Mouse (Mus musculus) forebrain, embryonic 12.5 days (tissue): Measurements from ENCODE around the gene Cd1d1. TPM values are rescaled to one million over a fixed set of nuclear protein-coding genes. Genes with fewer than 3 reads are reported as not detected.

ENCODE experiments used
- ATAC-seq: fragments of 200-750 bp; cut with Nextera tagmentation; 2 replicates; pipeline ENCODE4 v1.8.0; 2017; ENCODE audit warnings: moderate TSS enrichment; ENCODE audit not compliant: low FRiP score
- H3K27ac ChIP-seq: fragments of 300-500 bp; sonication (generic); 2 replicates; pipeline ENCODE4 v1.5.1; 2016; ENCODE audit warnings: mild to moderate bottlenecking
- H3K27me3 ChIP-seq: fragments of 300-500 bp; sonication (generic); 2 replicates; pipeline ENCODE4 v1.6.1; 2016; ENCODE audit warnings: mild to moderate bottlenecking
- H3K36me3 ChIP-seq: fragments of 300-500 bp; sonication (generic); replicated peaks from 2 replicates; pipeline ENCODE4 v1.6.1; 2016; ENCODE audit warnings: mild to moderate bottlenecking
- H3K4me1 ChIP-seq: fragments of 300-500 bp; sonication (generic); 2 replicates; pipeline ENCODE4 v1.6.1; 2016
- H3K4me2 ChIP-seq: fragments of 300-500 bp; sonication (generic); 2 replicates; pipeline ENCODE4 v1.6.1; 2016; ENCODE audit warnings: mild to moderate bottlenecking, moderate library complexity
- H3K4me3 ChIP-seq: fragments of 300-500 bp; sonication (generic); replicated peaks from 2 replicates; pipeline ENCODE4 v1.5.1; 2016; ENCODE audit warnings: mild to moderate bottlenecking
- H3K9ac ChIP-seq: fragments of 300-500 bp; sonication (generic); 2 replicates; pipeline ENCODE4 v1.6.1; 2016; ENCODE audit warnings: mild to moderate bottlenecking
- H3K9me3 ChIP-seq: fragments of 300-500 bp; sonication (generic); 2 replicates; pipeline ENCODE4 v1.6.1; 2016
- WGBS: fragments of 180-500 bp; shearing (Covaris S2); methylation state at CpG from one replicate; pipeline ENCODE4 v1.1.7; 2016; 5-methylcytosine and 5-hydroxymethylcytosine counted together
- polyA plus RNA-seq: library from polyadenylated mRNA; unstranded; fragments of >200 nt; fragmentation: Nextera tagmentation; extraction: Ambion mirVana; gene quantifications from 2 replicates; pipeline ENCODE4 v1.2.1, GENCODE M21; 2016

The Cd1d1 gene
- polyA plus RNA-seq, 1 experiment from 2014 or later, result 52.9 TPM

GRCm38 (mm10) chr3:86959088-86959487, 40.2 kb downstream of the Cd1d1 start:
- Histone ChIP-seq H3K9ac (no peak overlapping the region), H3K27me3 (no peaks in the 10 kb centered on the region), H3K4me3 (no peak overlapping the region), H3K4me2 (no peak overlapping the region), H3K27ac (no peak overlapping the region), H3K36me3 (no peaks in the 10 kb centered on the region), H3K4me1 (no peaks in the 10 kb centered on the region), H3K9me3 (0 out of 2 replicates have a peak, but pooled peaks cover under 1% of the 10 kb centered on the region)
- ATAC-seq, result no peak
- WGBS, result 94% methylated on average over 7 of the region's 7 CpGs

DNA sequence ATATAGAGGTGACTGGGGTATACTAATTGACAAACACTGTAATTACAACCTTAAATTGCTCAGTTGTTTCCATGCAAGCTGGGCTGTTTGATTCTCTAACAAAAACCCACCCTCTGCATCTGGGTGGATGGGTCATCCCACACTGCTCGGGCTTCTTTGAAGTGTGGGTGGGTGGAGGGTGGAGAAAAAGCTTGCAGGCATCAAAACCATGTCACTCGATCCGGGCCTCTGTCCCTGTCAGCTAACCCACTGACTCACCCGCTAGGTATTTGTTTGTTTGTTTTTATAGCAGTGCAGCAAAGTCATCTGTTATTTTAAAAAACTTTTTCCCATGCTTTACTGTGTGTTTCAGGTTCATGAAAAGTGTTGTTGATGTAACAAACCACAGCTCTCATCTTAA, 43.9 kb downstream of the Cd1d1 start:
- WGBS, result 55% methylated on average over 4 of the region's 4 CpGs

DNA sequence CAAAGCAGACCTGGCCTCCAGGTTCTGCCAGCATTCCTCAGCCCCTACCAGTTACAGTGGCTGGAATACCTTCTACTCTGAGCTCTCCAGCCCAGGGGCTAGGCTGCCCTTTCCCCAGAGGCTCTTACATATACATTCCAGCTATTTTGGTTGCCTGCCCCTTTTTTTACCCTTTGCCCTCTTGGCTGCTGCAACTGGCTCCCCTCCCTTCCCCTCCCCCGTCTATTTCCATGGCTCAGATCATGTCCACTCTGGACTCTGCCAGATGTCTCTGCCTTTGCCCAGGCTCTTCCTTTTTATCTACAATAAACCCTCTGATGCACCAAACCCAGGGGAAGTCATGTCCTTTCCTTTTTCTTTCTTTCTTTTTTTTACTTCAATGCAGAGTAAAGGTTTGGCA, 44.7 kb downstream of the Cd1d1 start:
- no peaks in the 10 kb centered on the region for H3K36me3 ChIP-seq
- no peak for ATAC-seq
- H3K4me2 ChIP-seq, result no peak overlapping the region
- H3K27me3 ChIP-seq, result no peaks in the 10 kb centered on the region
- WGBS, result 71% methylated on average over 1 of the region's 1 CpGs
- H3K9ac ChIP-seq, result no peak overlapping the region
- H3K4me3 ChIP-seq, result no peak overlapping the region
- peaks cover 11% of the 10 kb centered on the region; the same call in 1 of the 2 replicates for H3K9me3 ChIP-seq
- H3K4me1 ChIP-seq, result no peaks in the 10 kb centered on the region
- no peak overlapping the region for H3K27ac ChIP-seq

More for the DNA sequence above, 43.9 kb downstream of the Cd1d1 start:
- Histone ChIP-seq H3K4me3 (no peak overlapping the region), H3K36me3 (no peaks in the 10 kb centered on the region), H3K4me2 (no peak overlapping the region), H3K9ac (no peak overlapping the region), H3K27me3 (no peaks in the 10 kb centered on the region), H3K9me3 (peaks cover 11% of the 10 kb centered on the region; the same call in 1 of the 2 replicates), H3K4me1 (no peaks in the 10 kb centered on the region), H3K27ac (no peak overlapping the region)
- ATAC-seq, result no peak

DNA sequence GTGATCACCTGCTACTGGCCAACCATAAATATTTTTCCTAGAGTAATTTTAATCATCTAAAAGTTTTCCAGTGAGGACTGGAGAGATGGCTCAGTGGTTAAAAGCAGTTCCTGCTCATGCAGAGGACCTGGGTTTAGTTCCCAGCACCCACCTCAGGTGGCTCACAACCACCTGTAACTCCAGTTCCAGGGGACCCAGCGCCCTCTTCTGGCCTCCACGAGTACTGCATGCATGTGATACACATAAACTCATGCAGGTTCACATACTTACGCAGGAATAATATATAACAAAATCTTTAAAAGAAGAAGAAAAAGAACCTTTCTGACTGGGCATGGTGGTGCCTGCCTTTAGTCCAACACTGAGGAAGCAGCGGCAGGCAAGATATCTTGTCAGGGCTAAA, 45.4 kb downstream of the Cd1d1 start:
- no peak overlapping the region for H3K27ac ChIP-seq
- no peak overlapping the region for H3K9ac ChIP-seq
- H3K9me3 ChIP-seq, result peaks cover 11% of the 10 kb centered on the region; the same call in 1 of the 2 replicates
- H3K4me1 ChIP-seq, result no peaks in the 10 kb centered on the region
- no peaks in the 10 kb centered on the region for H3K36me3 ChIP-seq
- no peak overlapping the region for H3K4me3 ChIP-seq
- no peak for ATAC-seq
- WGBS, result 85% methylated on average over 4 of the region's 4 CpGs
- no peak overlapping the region for H3K4me2 ChIP-seq
- H3K27me3 ChIP-seq, result no peaks in the 10 kb centered on the region

- no peak for ATAC-seq
- H3K9me3 ChIP-seq, result peaks cover 11% of the 10 kb centered on the region; the same call in 1 of the 2 replicates
- WGBS, result 34% methylated on average over 2 of the region's 2 CpGs
- no peaks in the 10 kb centered on the region for H3K36me3 ChIP-seq
- no peaks in the 10 kb centered on the region for H3K4me1 ChIP-seq
- no peaks in the 10 kb centered on the region for H3K27me3 ChIP-seq
- H3K4me3 ChIP-seq, result no peak overlapping the region
- H3K9ac ChIP-seq, result no peak overlapping the region
- H3K27ac ChIP-seq, result no peak overlapping the region
- H3K4me2 ChIP-seq, result no peak overlapping the region
Observed at GRCm38 (mm10) chr3:86950652-86951051, 48.6 kb downstream of the Cd1d1 start.

Other genes with a start within 250 kb of the Cd1d1 start
- 79.3 and 104 TPM in 2 replicates for gene Dclk2, start 78.6 kb downstream of the Cd1d1 start, polyA plus RNA-seq
- gene Kirrel, start 175.3 kb upstream of the Cd1d1 start, polyA plus RNA-seq, result 11.5 and 12.9 TPM in 2 replicates